Mouse (Mus musculus): Measurements from ENCODE around the gene Gm11146. TPM values are rescaled to one million over a fixed set of nuclear protein-coding genes. Genes with fewer than 3 reads are reported as not detected.

Gene Gm11146
- total and polyA plus RNA-seq, 3 experiments, result not detected

GRCm38 (mm10) chr16:77602581-77602980 is 687 bp upstream of the Gm11146 start:
- TF ChIP-seq SIN3A (IDR thresholded peaks at IDR 0.05; ENCODE audit: low read length), result no peak
- TF ChIP-seq UBTF (IDR thresholded peaks at IDR 0.05; ENCODE audit: borderline replicate concordance, insufficient read depth, low read depth, low read length), result no peak
- TF ChIP-seq TCF12 (IDR thresholded peaks at IDR 0.05; ENCODE audit: low read depth, low read length), result no peak
- no peak for TF ChIP-seq HCFC1 (IDR thresholded peaks at IDR 0.05; ENCODE audit: low read depth, low read length)
- no peak for TF ChIP-seq POLR2AphosphoS5 (IDR thresholded peaks at IDR 0.05; ENCODE audit: borderline replicate concordance, low read depth, low read length)
- TF ChIP-seq MYC (IDR thresholded peaks at IDR 0.05; ENCODE audit: low read depth, low read length), result no peak
- TF ChIP-seq CHD1 (IDR thresholded peaks at IDR 0.05; ENCODE audit: low read depth, low read length), result no peak
- TF ChIP-seq GATA1 (IDR thresholded peaks at IDR 0.05; ENCODE audit: low read depth, low read length), result no peak
- no peak for TF ChIP-seq BHLHE40 (IDR thresholded peaks at IDR 0.05; ENCODE audit: borderline replicate concordance, low read depth, low read length)
- no peak for TF ChIP-seq MAZ (IDR thresholded peaks at IDR 0.05; ENCODE audit: low read depth, low read length)
- no peak for TF ChIP-seq CHD2 (IDR thresholded peaks at IDR 0.05; ENCODE audit: low read length)
- TF ChIP-seq JUND (IDR thresholded peaks at IDR 0.05; ENCODE audit: low read depth, low read length), result no peak
- no peak for TF ChIP-seq ZNF384 (IDR thresholded peaks at IDR 0.05; ENCODE audit: low read depth, low read length)
- TF ChIP-seq POLR2AphosphoS2 (IDR thresholded peaks at IDR 0.05; ENCODE audit: low read length), result no peak
- TF ChIP-seq NELFE (IDR thresholded peaks at IDR 0.05; ENCODE audit: low read depth, low read length), result no peak
- no peak for TF ChIP-seq ZC3H11A (IDR thresholded peaks at IDR 0.05; ENCODE audit: low read depth, low read length)
- no peak for TF ChIP-seq MXI1 (IDR thresholded peaks at IDR 0.05; ENCODE audit: low read depth, low read length)
- no peak for TF ChIP-seq POLR2A (IDR thresholded peaks at IDR 0.05; ENCODE audit: control insufficient read depth in 1 of 2, insufficient read depth in 1 of 2, low read depth in 1 of 2, low read length in 2 of 2, poor library complexity in 1 of 2)
- H3K79me2 ChIP-seq (ENCODE audit: control insufficient read depth, insufficient read depth, low read length, poor library complexity), result no peaks in the 10 kb centered on the region
- no peaks in the 10 kb centered on the region for H3K27me3 ChIP-seq (ENCODE audit: control insufficient read depth in 1 of 2, insufficient read depth in 2 of 2, low read length in 2 of 2)
- H3K9me3 ChIP-seq (replicated peaks; ENCODE audit: insufficient read depth, low read length), result no peaks in the 10 kb centered on the region
- no peaks in the 10 kb centered on the region for H3K4me1 ChIP-seq (ENCODE audit: control insufficient read depth in 1 of 2, insufficient read depth in 2 of 2, low read length in 2 of 2)
- no peaks in the 10 kb centered on the region for H3K36me3 ChIP-seq (ENCODE audit: control insufficient read depth in 1 of 2, insufficient read depth in 2 of 2, low read length in 2 of 2)
- H3K27ac ChIP-seq (ENCODE audit: control insufficient read depth, low read depth, low read length), result no peak overlapping the region
- H3K9ac ChIP-seq (ENCODE audit: control insufficient read depth, low read depth, low read length, poor library complexity, severe bottlenecking), result no peak overlapping the region
- H3K4me3 ChIP-seq (ENCODE audit: control insufficient read depth in 1 of 2, insufficient read depth in 1 of 2, low read depth in 2 of 2, low read length in 2 of 2), result no peak overlapping the region
- no peak for DNase-seq (ENCODE audit: low read depth, low spot score)

GRCm38 (mm10) chr16:77598787-77599186 is 3.1 kb downstream of the Gm11146 start:
- no peaks in the 10 kb centered on the region for H3K79me2 ChIP-seq (ENCODE audit: control insufficient read depth, insufficient read depth, low read length, poor library complexity)
- no peak overlapping the region for H3K27ac ChIP-seq (ENCODE audit: control insufficient read depth, low read depth, low read length)
- DNase-seq (ENCODE audit: low read depth, low spot score), result no peak
- no peak overlapping the region for H3K9ac ChIP-seq (ENCODE audit: control insufficient read depth, low read depth, low read length, poor library complexity, severe bottlenecking)
- H3K27me3 ChIP-seq (ENCODE audit: control insufficient read depth in 1 of 2, insufficient read depth in 2 of 2, low read length in 2 of 2), result no peaks in the 10 kb centered on the region
- no peaks in the 10 kb centered on the region for H3K9me3 ChIP-seq (replicated peaks; ENCODE audit: insufficient read depth, low read length)
- H3K4me3 ChIP-seq (ENCODE audit: control insufficient read depth in 1 of 2, insufficient read depth in 1 of 2, low read depth in 2 of 2, low read length in 2 of 2), result no peak overlapping the region
- H3K4me1 ChIP-seq (ENCODE audit: control insufficient read depth in 1 of 2, insufficient read depth in 2 of 2, low read length in 2 of 2), result no peaks in the 10 kb centered on the region
- H3K36me3 ChIP-seq (ENCODE audit: control insufficient read depth in 1 of 2, insufficient read depth in 2 of 2, low read length in 2 of 2), result no peaks in the 10 kb centered on the region
- no peak for TF ChIP-seq CTCF (IDR thresholded peaks at IDR 0.05 in 2 of 3, conservative IDR thresholded peaks at IDR 0.05 in 1 of 3; ENCODE audit: control insufficient read depth in 1 of 3, insufficient read depth in 1 of 3, low read depth in 2 of 3, low read length in 3 of 3, poor library complexity in 1 of 3, severe bottlenecking in 1 of 3)
- TF ChIP-seq ELF1 (IDR thresholded peaks at IDR 0.05; ENCODE audit: low read depth, low read length), result no peak
- no peak for TF ChIP-seq RCOR1 (IDR thresholded peaks at IDR 0.05; ENCODE audit: low read depth, low read length)
- TF ChIP-seq ZMIZ1 (IDR thresholded peaks at IDR 0.05; ENCODE audit: low read depth, low read length), result no peak
- no peak for TF ChIP-seq MAZ (IDR thresholded peaks at IDR 0.05; ENCODE audit: low read depth, low read length)
- TF ChIP-seq HCFC1 (IDR thresholded peaks at IDR 0.05; ENCODE audit: low read depth, low read length), result no peak
- no peak for TF ChIP-seq CHD2 (IDR thresholded peaks at IDR 0.05; ENCODE audit: low read length)
- no peak for TF ChIP-seq SMC3 (IDR thresholded peaks at IDR 0.05; ENCODE audit: low read depth, low read length)
- TF ChIP-seq E2F4 (IDR thresholded peaks at IDR 0.05; ENCODE audit: borderline replicate concordance, low read depth, low read length), result no peak
- no peak for TF ChIP-seq GABPA (IDR thresholded peaks at IDR 0.05; ENCODE audit: low read depth, low read length)
- TF ChIP-seq MAX (IDR thresholded peaks at IDR 0.05; ENCODE audit: low read length), result no peak
- TF ChIP-seq USF1 (IDR thresholded peaks at IDR 0.05; ENCODE audit: low read depth, low read length), result no peak

Measured in MEL (cell line).